Mouse (Mus musculus) midbrain, embryonic 16.5 days (tissue): ENCODE data around the gene Slamf9. TPM values are rescaled to one million over a fixed set of nuclear protein-coding genes. Genes with fewer than 3 reads are reported as not detected.

Experiments
- ATAC-seq: fragments of 200-750 bp; cut with Nextera tagmentation; 2 replicates; pipeline ENCODE4 v1.8.0; 2017; ENCODE audit warnings: moderate TSS enrichment
- H3K27ac ChIP-seq: fragments of 300-500 bp; sonication (generic); 2 replicates; pipeline ENCODE4 v1.5.1; 2014; ENCODE audit warnings: mild to moderate bottlenecking, low read length, mixed read lengths
- H3K27me3 ChIP-seq: fragments of 300-500 bp; sonication (generic); 2 replicates; pipeline ENCODE4 v1.6.1; 2014; ENCODE audit warnings: low read depth, low read length, mixed read lengths; ENCODE audit not compliant: control insufficient read depth, insufficient read depth
- H3K36me3 ChIP-seq: fragments of 300-500 bp; sonication (generic); 2 replicates; pipeline ENCODE4 v1.6.1; 2014; ENCODE audit warnings: mild to moderate bottlenecking, low read length, moderate library complexity, mixed read lengths; ENCODE audit not compliant: control insufficient read depth, insufficient read depth
- H3K4me1 ChIP-seq: fragments of 300-500 bp; sonication (generic); 2 replicates; pipeline ENCODE4 v1.6.1; 2014; ENCODE audit warnings: mild to moderate bottlenecking, low read length, mixed read lengths; ENCODE audit not compliant: control insufficient read depth, insufficient read depth
- H3K4me2 ChIP-seq: fragments of 300-500 bp; sonication (generic); 2 replicates; pipeline ENCODE4 v1.6.1; 2014; ENCODE audit warnings: mild to moderate bottlenecking, low read length, mixed read lengths
- H3K4me3 ChIP-seq: fragments of 300-500 bp; sonication (generic); 2 replicates; pipeline ENCODE4 v1.5.1; 2014; ENCODE audit warnings: low read depth, mild to moderate bottlenecking, low read length, moderate library complexity, mixed read lengths
- H3K9ac ChIP-seq: fragments of 300-500 bp; sonication (generic); 2 replicates; pipeline ENCODE4 v1.6.1; 2014; ENCODE audit warnings: low read depth, low read length, mixed read lengths
- H3K9me3 ChIP-seq: fragments of 300-500 bp; sonication (generic); replicated peaks from 2 replicates; pipeline ENCODE4 v1.6.1; 2014; ENCODE audit warnings: mild to moderate bottlenecking, low read length, mixed read lengths; ENCODE audit not compliant: control insufficient read depth, poor library complexity, severe bottlenecking
- WGBS: fragments of 180-500 bp; shearing (Covaris S2); extraction: QIAGEN DNeasy Blood & Tissue Kit; methylation state at CpG from one replicate; pipeline ENCODE4 v1.1.7; 2014; 5-methylcytosine and 5-hydroxymethylcytosine counted together
- polyA plus RNA-seq: library from polyadenylated mRNA; unstranded; fragments of >200 nt; fragmentation: Nextera tagmentation; extraction: Ambion mirVana; gene quantifications from 2 replicates; pipeline ENCODE4 v1.2.1, GENCODE M21; 2015

Slamf9 gene
- polyA plus RNA-seq, 1 experiment from 2014 or later = 0.23 TPM

GRCm38 (mm10) chr1:172510421-172510972, 35.3 kb downstream of the Slamf9 start:
- H3K9me3 ChIP-seq = no peaks in the 10 kb centered on the region
- H3K9ac ChIP-seq = no peak overlapping the region
- H3K4me2 ChIP-seq = no peak overlapping the region
- H3K27ac ChIP-seq = no peak overlapping the region
- no peaks in the 10 kb centered on the region for H3K36me3 ChIP-seq
- no peak overlapping the region for H3K4me3 ChIP-seq
- ATAC-seq = peak; percentile 22; the same call in 1 of the 2 replicates
- no peaks in the 10 kb centered on the region; the same call in 1 of the 2 replicates for H3K27me3 ChIP-seq
- 35% methylated on average over 13 of the region's 13 CpGs for WGBS
- peaks cover 6% of the 10 kb centered on the region; the same call in 1 of the 2 replicates for H3K4me1 ChIP-seq

GRCm38 (mm10) chr1:172512962-172513361, 37.8 kb downstream of the Slamf9 start:
- no peaks in the 10 kb centered on the region; the same call in 1 of the 2 replicates for H3K27me3 ChIP-seq
- H3K4me3 ChIP-seq = no peak overlapping the region
- peaks cover 4% of the 10 kb centered on the region; the same call in 1 of the 2 replicates for H3K4me1 ChIP-seq
- WGBS = 40% methylated on average over 13 of the region's 13 CpGs
- H3K36me3 ChIP-seq = no peaks in the 10 kb centered on the region
- H3K9me3 ChIP-seq = no peaks in the 10 kb centered on the region; the same call in 1 of the 2 replicates
- peak overlapping the region; percentile 37 for H3K4me2 ChIP-seq
- ATAC-seq = no peak
- H3K9ac ChIP-seq = no peak overlapping the region
- no peak overlapping the region for H3K27ac ChIP-seq

GRCm38 (mm10) chr1:172513525-172514212, 38.5 kb downstream of the Slamf9 start:
- no peak for ATAC-seq
- Histone ChIP-seq H3K27me3 (no peaks in the 10 kb centered on the region; the same call in 1 of the 2 replicates), H3K9ac (no peak overlapping the region), H3K27ac (no peak overlapping the region), H3K36me3 (no peaks in the 10 kb centered on the region), H3K4me1 (0 out of 2 replicates have a peak, but pooled peaks cover 2% of the 10 kb centered on the region), H3K4me2 (no peak overlapping the region), H3K9me3 (no peaks in the 10 kb centered on the region; the same call in 1 of the 2 replicates), H3K4me3 (no peak overlapping the region)
- 79% methylated on average over 17 of the region's 17 CpGs for WGBS

DNA sequence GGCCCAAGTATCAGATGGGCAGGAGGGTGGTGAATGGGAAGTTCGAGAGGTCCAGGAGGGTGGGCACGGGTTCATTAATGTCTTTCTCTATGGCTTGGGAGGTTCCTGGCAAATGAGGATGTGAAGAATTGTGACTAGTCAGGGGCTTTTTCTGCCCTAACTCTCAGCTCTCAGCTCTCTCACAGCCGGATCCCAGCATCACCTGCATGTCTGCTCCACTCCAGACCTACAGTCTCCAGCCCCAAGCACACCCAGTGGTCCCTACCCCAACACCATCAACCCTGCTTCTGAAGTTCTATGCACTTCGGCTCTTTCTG, 39.0 kb downstream of the Slamf9 start:
- no peak overlapping the region for H3K4me3 ChIP-seq
- no peak overlapping the region for H3K9ac ChIP-seq
- H3K27ac ChIP-seq = no peak overlapping the region
- no peaks in the 10 kb centered on the region; the same call in 1 of the 2 replicates for H3K9me3 ChIP-seq
- 0 out of 2 replicates have a peak, but pooled peaks cover 2% of the 10 kb centered on the region for H3K4me1 ChIP-seq
- no peaks in the 10 kb centered on the region; the same call in 1 of the 2 replicates for H3K27me3 ChIP-seq
- 69% methylated on average over 4 of the region's 4 CpGs for WGBS
- no peak for ATAC-seq
- no peaks in the 10 kb centered on the region for H3K36me3 ChIP-seq
- no peak overlapping the region for H3K4me2 ChIP-seq

DNA sequence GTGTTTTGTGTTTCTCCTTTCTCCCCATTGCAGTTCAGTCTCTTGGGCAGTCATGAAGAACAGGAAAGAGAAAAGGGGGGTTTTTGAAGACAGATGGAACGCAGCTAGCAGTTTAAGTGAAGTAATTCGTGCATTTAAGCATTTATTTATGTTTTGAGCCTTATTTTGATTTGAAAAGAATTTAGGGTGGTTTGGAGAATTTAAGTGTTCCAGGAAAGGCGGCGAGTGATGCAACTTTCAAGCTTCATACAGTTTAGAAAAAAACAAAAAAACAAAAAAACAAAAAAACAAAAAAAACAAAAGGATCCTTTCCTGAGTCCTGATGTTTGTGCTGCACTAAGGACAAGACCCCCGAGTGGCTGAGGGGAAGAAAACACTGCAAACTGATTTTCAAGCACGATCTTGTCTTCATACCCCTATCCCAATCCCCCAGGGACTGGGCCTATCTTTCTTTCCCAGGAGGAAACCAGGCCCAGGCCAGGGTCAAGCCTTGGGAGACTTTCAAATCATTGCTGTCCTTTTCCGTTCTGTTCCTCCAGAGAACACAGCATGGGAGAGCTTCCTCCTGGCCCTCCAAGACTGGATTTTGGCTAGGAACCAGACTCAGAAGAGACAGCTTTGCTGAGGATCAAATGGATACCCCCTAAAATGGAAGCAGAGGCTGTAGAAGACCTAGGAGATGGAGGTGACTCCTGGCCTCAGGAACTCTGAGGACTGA, 39.6 kb downstream of the Slamf9 start:
- H3K27ac ChIP-seq = no peak overlapping the region
- no peaks in the 10 kb centered on the region; the same call in 1 of the 2 replicates for H3K27me3 ChIP-seq
- 0 out of 2 replicates have a peak, but pooled peaks cover 2% of the 10 kb centered on the region for H3K4me1 ChIP-seq
- no peak overlapping the region for H3K9ac ChIP-seq
- no peak overlapping the region for H3K4me3 ChIP-seq
- no peaks in the 10 kb centered on the region; the same call in 1 of the 2 replicates for H3K9me3 ChIP-seq
- H3K4me2 ChIP-seq = no peak overlapping the region
- no peak for ATAC-seq
- H3K36me3 ChIP-seq = no peaks in the 10 kb centered on the region
- 79% methylated on average over 7 of the region's 7 CpGs for WGBS

- H3K4me2 ChIP-seq = no peak overlapping the region
- no peak overlapping the region for H3K27ac ChIP-seq
- H3K27me3 ChIP-seq = no peaks in the 10 kb centered on the region; the same call in 1 of the 2 replicates
- no peak overlapping the region for H3K4me3 ChIP-seq
- no peak overlapping the region for H3K9ac ChIP-seq
- no peaks in the 10 kb centered on the region for H3K36me3 ChIP-seq
- WGBS = 67% methylated on average over 1 of the region's 1 CpGs
- peaks cover 5% of the 10 kb centered on the region; the same call in 1 of the 2 replicates for H3K4me1 ChIP-seq
- no peaks in the 10 kb centered on the region; the same call in 1 of the 2 replicates for H3K9me3 ChIP-seq
- ATAC-seq = no peak
These were observed 40.2 kb downstream of the Slamf9 start for GRCm38 (mm10) chr1:172515396-172515795.

GRCm38 (mm10) chr1:172518013-172518412, 42.9 kb downstream of the Slamf9 start:
- Histone ChIP-seq H3K27ac (no peak overlapping the region), H3K4me3 (no peak overlapping the region), H3K36me3 (no peaks in the 10 kb centered on the region), H3K4me2 (no peak overlapping the region), H3K27me3 (no peaks in the 10 kb centered on the region; the same call in 1 of the 2 replicates), H3K9me3 (no peaks in the 10 kb centered on the region; the same call in 1 of the 2 replicates), H3K4me1 (peaks cover 13% of the 10 kb centered on the region; the same call in 1 of the 2 replicates), H3K9ac (no peak overlapping the region)
- WGBS = 80% methylated on average over 4 of the region's 4 CpGs
- no peak for ATAC-seq

- 68% methylated on average over 6 of the region's 6 CpGs for WGBS
- Histone ChIP-seq H3K4me3 (no peak overlapping the region), H3K36me3 (no peaks in the 10 kb centered on the region), H3K4me1 (peaks cover 13% of the 10 kb centered on the region; the same call in 1 of the 2 replicates), H3K27me3 (no peaks in the 10 kb centered on the region), H3K4me2 (no peak overlapping the region), H3K9ac (no peak overlapping the region), H3K9me3 (no peaks in the 10 kb centered on the region; the same call in 1 of the 2 replicates), H3K27ac (no peak overlapping the region)
- no peak for ATAC-seq
These were observed 44.5 kb downstream of the Slamf9 start for GRCm38 (mm10) chr1:172519644-172520043.
